Mouse (Mus musculus) heart, adult 2 months (tissue): Measurements from ENCODE around the gene Hprt. TPM values are rescaled to one million over a fixed set of nuclear protein-coding genes. Genes with fewer than 3 reads are reported as not detected.

Source experiments
- DNase-seq, 2 experiments: peaks; one replicate each; pipeline ENCODE4 v3.0.0; 2021
- H3K27ac ChIP-seq: fragments of 200-600 bp; 2 replicates; pipeline ENCODE4 v1.8.1; 2022
- H3K27me3 ChIP-seq: fragments of 200-500 bp; 2 replicates; pipeline ENCODE4 v1.6.1; 2012; ENCODE audit warnings: mild to moderate bottlenecking, low read length, inconsistent platforms, mixed read lengths; ENCODE audit not compliant: control insufficient read depth, insufficient read depth
- H3K36me3 ChIP-seq: fragments of 200-500 bp; 2 replicates; pipeline ENCODE4 v1.6.1; 2012; ENCODE audit warnings: low read length, inconsistent platforms; ENCODE audit not compliant: control insufficient read depth, insufficient read depth
- H3K4me1 ChIP-seq: fragments of 200-500 bp; 2 replicates; pipeline ENCODE4 v1.6.1; 2011; ENCODE audit warnings: low read length; ENCODE audit not compliant: control insufficient read depth, insufficient read depth
- H3K4me3 ChIP-seq: fragments of 200-600 bp; 2 replicates; pipeline ENCODE4 v1.8.1; 2022
- H3K79me2 ChIP-seq: fragments of 200-500 bp; replicated peaks from 2 replicates; pipeline ENCODE4 v1.6.1; 2012; ENCODE audit warnings: mild to moderate bottlenecking, inconsistent platforms, low read length, moderate library complexity, mixed read lengths; ENCODE audit not compliant: control insufficient read depth, insufficient read depth
- H3K9ac ChIP-seq: fragments of 200-500 bp; 2 replicates; pipeline ENCODE4 v1.6.1; 2012; ENCODE audit warnings: low read depth, mild to moderate bottlenecking, control low read depth, inconsistent platforms, low read length, mixed read lengths
- CTCF ChIP-seq: fragments of 200-600 bp; IDR thresholded peaks from 2 replicates; pipeline ENCODE4 v1.8.1; 2022; ENCODE audit warnings: antibody characterized with exemption, mild to moderate bottlenecking, moderate library complexity
- EP300 ChIP-seq: fragments of 200-500 bp; IDR thresholded peaks from 2 replicates; pipeline ENCODE4 v1.6.1; 2011; ENCODE audit warnings: low read depth, low read length, control low read depth; ENCODE audit not compliant: insufficient read depth
- POLR2A ChIP-seq: fragments of 200-500 bp; IDR thresholded peaks from 2 replicates; pipeline ENCODE4 v1.6.1; 2011; ENCODE audit warnings: mild to moderate bottlenecking, low read depth, low read length, control low read depth; ENCODE audit not compliant: insufficient read depth
- WGBS: fragments of 180-500 bp; shearing (Covaris S2); methylation state at CpG from one replicate; pipeline ENCODE4 v1.1.7; 2018; 5-methylcytosine and 5-hydroxymethylcytosine counted together
- intact Hi-C: fragments of 180-260 bp; cut with DNase I; formaldehyde crosslinking; loops from one replicate; pipeline ENCODE4 v1.15.1; 2025
- polyA plus RNA-seq: library from polyadenylated mRNA; depleted of rRNA; stranded (reverse); fragments of >200 nt; gene quantifications from 2 replicates; pipeline ENCODE4 v1.2.3, GENCODE M21; 2012
- total RNA-seq, 2 experiments: library from RNA; stranded (reverse); gene quantifications; 2 replicates each; pipeline ENCODE4 v1.2.3; 2021

Hprt gene
- total and polyA plus RNA-seq, 3 experiments, result 16.1 to 65.8 (median 47.4) TPM

DNA sequence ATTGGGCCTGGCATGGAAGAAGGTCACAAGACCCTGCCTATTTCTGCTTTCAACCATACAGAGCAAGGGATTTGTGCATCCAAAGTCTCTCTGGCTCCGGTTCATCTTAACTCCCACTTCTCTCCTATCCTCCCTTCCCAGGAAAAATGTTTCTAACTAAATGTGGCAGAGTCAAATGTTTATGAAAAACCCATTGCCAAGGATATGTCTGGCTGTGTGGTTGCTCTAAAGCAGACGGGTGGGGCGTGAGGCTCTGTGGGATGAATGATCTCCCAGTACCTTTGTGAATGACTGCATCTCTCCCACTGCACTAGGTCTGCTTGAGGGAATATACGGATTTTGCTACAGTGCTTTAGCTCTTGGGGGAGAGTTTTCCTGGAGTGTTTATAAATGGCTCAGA is 58.1 kb downstream of the Hprt start:
- DNase-seq, result no peak
- no peak overlapping the region for H3K27ac ChIP-seq
- intact Hi-C loops, result no loop called here
- H3K4me3 ChIP-seq, result no peak overlapping the region
- TF ChIP-seq EP300, result no peak
- TF ChIP-seq CTCF, result no peak
- TF ChIP-seq POLR2A, result no peak
- H3K4me1 ChIP-seq, result no peaks in the 10 kb centered on the region; the same call in 1 of the 2 replicates
- no peaks in the 10 kb centered on the region for H3K27me3 ChIP-seq
- no peaks in the 10 kb centered on the region for H3K36me3 ChIP-seq
- WGBS, result 52% methylated on average over 4 of the region's 4 CpGs
- H3K9ac ChIP-seq, result no peak overlapping the region
- H3K79me2 ChIP-seq, result no peaks in the 10 kb centered on the region

DNA sequence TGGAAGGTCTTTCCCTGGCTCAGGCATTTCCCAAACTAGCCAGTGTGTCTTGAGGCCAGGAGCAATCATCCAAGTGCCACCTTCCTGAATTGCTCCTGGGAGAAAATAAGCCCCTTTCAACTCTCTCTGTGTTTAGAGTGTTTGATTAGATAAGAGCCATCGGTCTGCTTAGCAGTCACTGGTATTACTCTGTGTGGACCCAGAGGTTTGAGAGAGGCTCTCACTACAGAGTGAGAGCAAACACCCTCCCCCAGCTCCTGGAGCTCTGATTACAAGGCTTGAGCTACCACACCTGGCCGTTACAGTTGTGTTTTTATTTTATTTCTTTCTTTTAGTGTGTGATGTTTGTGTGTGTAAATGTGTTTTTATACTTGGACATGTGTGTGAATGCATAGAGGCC is 59.0 kb downstream of the Hprt start:
- Histone ChIP-seq H3K79me2 (no peaks in the 10 kb centered on the region), H3K36me3 (no peaks in the 10 kb centered on the region), H3K4me3 (no peak overlapping the region), H3K4me1 (peaks cover 1% of the 10 kb centered on the region), H3K27ac (no peak overlapping the region), H3K9ac (no peak overlapping the region), H3K27me3 (no peaks in the 10 kb centered on the region)
- WGBS, result 46% methylated on average over 2 of the region's 2 CpGs
- intact Hi-C loops, result no loop called here
- no peak for DNase-seq
- no peak for TF ChIP-seq POLR2A
- TF ChIP-seq EP300, result no peak
- TF ChIP-seq CTCF, result no peak

- intact Hi-C loops, result no loop called here
- WGBS, result 67% methylated on average over 4 of the region's 4 CpGs
- no peaks in the 10 kb centered on the region for H3K79me2 ChIP-seq
Measured at GRCm38 (mm10) chrX:53049196-53049595, 61.3 kb downstream of the Hprt start.

GRCm38 (mm10) chrX:53050353-53050752 is 62.4 kb downstream of the Hprt start:
- no peak overlapping the region for H3K4me3 ChIP-seq
- intact Hi-C loops, result loop anchor here (10.0 kb wide), 1 partner anchor 184 kb away; no protein-coding TSS in a partner anchor
- no peaks in the 10 kb centered on the region for H3K79me2 ChIP-seq
- H3K9ac ChIP-seq, result no peak overlapping the region
- H3K4me1 ChIP-seq, result peaks cover 4% of the 10 kb centered on the region
- TF ChIP-seq CTCF, result no peak
- no peak for TF ChIP-seq POLR2A
- TF ChIP-seq EP300, result no peak
- no peaks in the 10 kb centered on the region for H3K27me3 ChIP-seq
- H3K27ac ChIP-seq, result no peak overlapping the region
- 16% methylated on average over 8 of the region's 9 CpGs for WGBS
- no peaks in the 10 kb centered on the region for H3K36me3 ChIP-seq
- DNase-seq, result no peak

More at GRCm38 (mm10) chrX:53049196-53049595, 61.3 kb downstream of the Hprt start:
- no peak for DNase-seq
- TF ChIP-seq EP300 (no peak), CTCF (no peak), POLR2A (no peak)
- Histone ChIP-seq H3K27me3 (no peaks in the 10 kb centered on the region), H3K36me3 (no peaks in the 10 kb centered on the region), H3K27ac (no peak overlapping the region), H3K9ac (no peak overlapping the region), H3K4me1 (peaks cover 4% of the 10 kb centered on the region), H3K4me3 (no peak overlapping the region)

GRCm38 (mm10) chrX:53052652-53053500 is 64.9 kb downstream of the Hprt start:
- peak; percentile 17 to 21 for DNase-seq
- intact Hi-C loops, result loop anchor here (10.0 kb wide), 1 partner anchor 182 kb away; no protein-coding TSS in a partner anchor

DNA sequence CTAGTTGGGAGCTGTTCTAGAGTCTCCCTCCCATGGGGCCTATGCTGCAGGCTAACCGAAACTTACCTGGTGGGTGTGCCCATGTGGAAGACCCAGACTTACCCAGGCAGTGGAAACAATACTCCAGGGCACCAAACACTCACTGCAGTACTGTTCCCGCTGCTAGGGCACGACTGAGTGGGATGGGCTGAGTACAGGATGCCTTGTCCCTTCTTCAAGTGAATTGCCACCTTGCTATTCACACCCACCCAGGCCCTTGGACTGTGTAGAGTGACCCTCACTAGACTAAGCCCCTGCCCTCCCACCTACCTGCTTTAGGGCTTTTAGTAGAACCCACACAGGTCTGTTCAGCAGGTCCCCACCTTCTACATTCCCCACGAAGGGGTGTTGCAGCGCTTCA is 65.9 kb downstream of the Hprt start:
- Histone ChIP-seq H3K79me2 (no peaks in the 10 kb centered on the region), H3K36me3 (no peaks in the 10 kb centered on the region), H3K9ac (no peak overlapping the region), H3K27ac (no peak overlapping the region), H3K4me1 (peaks cover 4% of the 10 kb centered on the region), H3K4me3 (no peak overlapping the region), H3K27me3 (no peaks in the 10 kb centered on the region)
- intact Hi-C loops, result loop anchor here (10.0 kb wide), 1 partner anchor 181 kb away; no protein-coding TSS in a partner anchor
- WGBS, result 35% methylated on average over 5 of the region's 5 CpGs
- no peak for DNase-seq
- TF ChIP-seq POLR2A, result no peak

More at GRCm38 (mm10) chrX:53052652-53053500, 64.9 kb downstream of the Hprt start:
- 0 out of 2 replicates have a peak, but pooled peaks have one; percentile 13 for TF ChIP-seq POLR2A
- no peak for TF ChIP-seq EP300
- TF ChIP-seq CTCF, result no peak
- Histone ChIP-seq H3K27ac (no peak overlapping the region), H3K36me3 (no peaks in the 10 kb centered on the region), H3K9ac (no peak overlapping the region), H3K4me1 (peaks cover 4% of the 10 kb centered on the region), H3K27me3 (no peaks in the 10 kb centered on the region), H3K4me3 (no peak overlapping the region), H3K79me2 (no peaks in the 10 kb centered on the region)
- 17% methylated on average over 13 of the region's 13 CpGs for WGBS
